Mouse (Mus musculus) liver, postnatal 0 days (tissue): ENCODE results near the gene Tmem117. TPM values are rescaled to one million over a fixed set of nuclear protein-coding genes. Genes with fewer than 3 reads are reported as not detected.

ENCODE experiments used
- ATAC-seq: fragments of 200-750 bp; cut with Nextera tagmentation; 2 replicates; pipeline ENCODE4 v1.8.0; 2017; ENCODE audit warnings: mild to moderate bottlenecking, moderate library complexity
- DNase-seq: peaks from one replicate; pipeline ENCODE4 v3.0.0-alpha.2; 2016
- H3K27ac ChIP-seq: fragments of 300-500 bp; sonication (generic); 2 replicates; pipeline ENCODE4 v1.5.1; 2014; ENCODE audit warnings: antibody characterized with exemption, moderate library complexity, mild to moderate bottlenecking, low read depth
- H3K27me3 ChIP-seq: fragments of 300-500 bp; sonication (generic); 2 replicates; pipeline ENCODE4 v1.6.1; 2014; ENCODE audit warnings: low read length, control low read depth, mixed read lengths; ENCODE audit not compliant: insufficient read depth
- H3K36me3 ChIP-seq: fragments of 300-500 bp; sonication (generic); replicated peaks from 2 replicates; pipeline ENCODE4 v1.6.1; 2014; ENCODE audit warnings: mild to moderate bottlenecking, control low read depth, low read length, moderate library complexity, mixed read lengths; ENCODE audit not compliant: insufficient read depth
- H3K4me1 ChIP-seq: fragments of 300-500 bp; sonication (generic); 2 replicates; pipeline ENCODE4 v1.6.1; 2014; ENCODE audit warnings: antibody characterized with exemption, mild to moderate bottlenecking, control low read depth; ENCODE audit not compliant: insufficient read depth
- H3K4me2 ChIP-seq: fragments of 300-500 bp; sonication (generic); 2 replicates; pipeline ENCODE4 v1.6.1; 2014; ENCODE audit warnings: low read depth, mild to moderate bottlenecking, low read length, moderate library complexity, mixed read lengths
- H3K4me3 ChIP-seq: fragments of 300-500 bp; sonication (generic); 2 replicates; pipeline ENCODE4 v1.5.1; 2014; ENCODE audit warnings: low read depth, low read length
- H3K9ac ChIP-seq: fragments of 300-500 bp; sonication (generic); replicated peaks from 2 replicates; pipeline ENCODE4 v1.6.1; 2014; ENCODE audit warnings: mild to moderate bottlenecking, moderate library complexity
- H3K9me3 ChIP-seq: fragments of 300-500 bp; sonication (generic); 2 replicates; pipeline ENCODE4 v1.6.1; 2016; ENCODE audit warnings: mild to moderate bottlenecking, control low read depth, low read length, mixed read lengths
- CTCF ChIP-seq: sonication (generic); IDR thresholded peaks from 2 replicates; pipeline ENCODE4 v1.5.1; 2016; ENCODE audit warnings: antibody characterized with exemption, low read depth
- EP300 ChIP-seq: IDR thresholded peaks from 2 replicates; pipeline ENCODE4 v1.6.1; 2016; ENCODE audit warnings: antibody characterized with exemption, low read depth, mild to moderate bottlenecking
- WGBS: fragments of 180-500 bp; shearing (Covaris S2); extraction: QIAGEN DNeasy Blood & Tissue Kit; methylation state at CpG from one replicate; pipeline ENCODE4 v1.1.7; 2014; ENCODE audit not compliant: insufficient replicate concordance; 5-methylcytosine and 5-hydroxymethylcytosine counted together
- polyA plus RNA-seq: library from polyadenylated mRNA; unstranded; fragments of >200 nt; fragmentation: Nextera tagmentation; extraction: Ambion mirVana; gene quantifications from 2 replicates; pipeline ENCODE4 v1.2.1, GENCODE M21; 2015

Tmem117 gene
- polyA plus RNA-seq, 1 experiment from 2014 or later, result not detected

GRCm38 (mm10) chr15:94968403-94969180, 339.6 kb downstream of the Tmem117 start:
- no peaks in the 10 kb centered on the region for H3K36me3 ChIP-seq
- H3K9me3 ChIP-seq, result no peaks in the 10 kb centered on the region
- no peaks in the 10 kb centered on the region for H3K4me1 ChIP-seq
- H3K27me3 ChIP-seq, result no peaks in the 10 kb centered on the region
- no peak for DNase-seq
- ATAC-seq, result no peak
- no peak overlapping the region for H3K4me2 ChIP-seq
- H3K4me3 ChIP-seq, result no peak overlapping the region
- 73% methylated on average over 13 of the region's 13 CpGs for WGBS
- H3K27ac ChIP-seq, result no peak overlapping the region
- H3K9ac ChIP-seq, result no peak overlapping the region
- no peak for TF ChIP-seq CTCF
- no peak for TF ChIP-seq EP300

GRCm38 (mm10) chr15:94981798-94982197, 352.8 kb downstream of the Tmem117 start:
- no peaks in the 10 kb centered on the region for H3K27me3 ChIP-seq
- H3K36me3 ChIP-seq, result no peaks in the 10 kb centered on the region
- DNase-seq, result no peak
- H3K27ac ChIP-seq, result no peak overlapping the region
- no peak overlapping the region for H3K4me3 ChIP-seq
- no peaks in the 10 kb centered on the region for H3K9me3 ChIP-seq
- H3K9ac ChIP-seq, result no peak overlapping the region
- H3K4me2 ChIP-seq, result no peak overlapping the region
- no peaks in the 10 kb centered on the region for H3K4me1 ChIP-seq
- WGBS, result 68% methylated on average over 4 of the region's 4 CpGs
- ATAC-seq, result no peak
- TF ChIP-seq EP300 (no peak), CTCF (no peak)

- Histone ChIP-seq H3K4me3 (no peak overlapping the region), H3K9me3 (no peaks in the 10 kb centered on the region), H3K27ac (no peak overlapping the region), H3K36me3 (no peaks in the 10 kb centered on the region), H3K9ac (no peak overlapping the region), H3K27me3 (no peaks in the 10 kb centered on the region), H3K4me2 (no peak overlapping the region), H3K4me1 (no peaks in the 10 kb centered on the region)
- no peak for TF ChIP-seq CTCF
- TF ChIP-seq EP300, result no peak
- WGBS, result 85% methylated on average over 9 of the region's 9 CpGs
- ATAC-seq, result no peak
- DNase-seq, result no peak
Observed at GRCm38 (mm10) chr15:94995352-94995751, 366.3 kb downstream of the Tmem117 start.

- WGBS, result 74% methylated on average over 8 of the region's 8 CpGs
- no peak for ATAC-seq
Observed at GRCm38 (mm10) chr15:95005121-95005824, 376.2 kb downstream of the Tmem117 start.

GRCm38 (mm10) chr15:95022251-95022650, 393.2 kb downstream of the Tmem117 start:
- Histone ChIP-seq H3K27me3 (no peaks in the 10 kb centered on the region), H3K9ac (no peak overlapping the region), H3K4me2 (no peak overlapping the region), H3K9me3 (no peaks in the 10 kb centered on the region), H3K36me3 (no peaks in the 10 kb centered on the region), H3K4me3 (no peak overlapping the region), H3K27ac (no peak overlapping the region), H3K4me1 (no peaks in the 10 kb centered on the region)
- ATAC-seq (no peak), DNase-seq (no peak)
- TF ChIP-seq EP300, result no peak
- no peak for TF ChIP-seq CTCF
- WGBS, result 76% methylated on average over 7 of the region's 7 CpGs

More at GRCm38 (mm10) chr15:95005121-95005824, 376.2 kb downstream of the Tmem117 start:
- no peaks in the 10 kb centered on the region for H3K4me1 ChIP-seq
- no peak overlapping the region for H3K4me3 ChIP-seq
- H3K27ac ChIP-seq, result no peak overlapping the region
- H3K4me2 ChIP-seq, result no peak overlapping the region
- DNase-seq, result no peak
- H3K36me3 ChIP-seq, result no peaks in the 10 kb centered on the region
- H3K27me3 ChIP-seq, result no peaks in the 10 kb centered on the region
- H3K9me3 ChIP-seq, result no peaks in the 10 kb centered on the region
- no peak overlapping the region for H3K9ac ChIP-seq
- no peak for TF ChIP-seq EP300
- TF ChIP-seq CTCF, result no peak

GRCm38 (mm10) chr15:95024401-95024800, 395.4 kb downstream of the Tmem117 start:
- ATAC-seq (no peak), DNase-seq (no peak)
- Histone ChIP-seq H3K36me3 (no peaks in the 10 kb centered on the region), H3K9ac (no peak overlapping the region), H3K27ac (no peak overlapping the region), H3K4me3 (no peak overlapping the region), H3K4me1 (no peaks in the 10 kb centered on the region), H3K4me2 (no peak overlapping the region), H3K9me3 (no peaks in the 10 kb centered on the region), H3K27me3 (no peaks in the 10 kb centered on the region)
- TF ChIP-seq CTCF (no peak), EP300 (no peak)
- WGBS, result 47% methylated on average over 6 of the region's 6 CpGs
